Mouse (Mus musculus) neural tube, embryonic 10.5 days (tissue): ENCODE measurements around the gene Oser1.
"Not testable (repeated sequence)": the region's sequence is repeated elsewhere in the genome, so short reads cannot be mapped to it uniquely, and the experiment has no call there.

Experiments
- DNase-seq: peaks from one replicate; pipeline ENCODE4 v3.0.0-alpha.2; 2017; ENCODE audit warnings: low spot score; ENCODE audit errors: extremely low spot score

Gene Oser1

GRCm38 (mm10) chr2:163424597-163424996 is at the start of gene Oser1:
Oser1 (minus strand) TSS chr2:163424697.
- no peak for DNase-seq

- peak; percentile 98 for DNase-seq
These were observed 48.0 kb upstream of the Oser1 start, which contains the start of gene Fitm2 for GRCm38 (mm10) chr2:163472466-163472851. Fitm2 (minus strand) TSS chr2:163472629.

- DNase-seq = no peak
These were observed 47.4 kb upstream of the Oser1 start for GRCm38 (mm10) chr2:163471710-163472465.

GRCm38 (mm10) chr2:163471136-163471535 is 46.6 kb upstream of the Oser1 start:
- no peak for DNase-seq

- DNase-seq = no peak
These were observed 45.2 kb upstream of the Oser1 start for GRCm38 (mm10) chr2:163469711-163470110.

- DNase-seq = no peak
These were observed 44.4 kb upstream of the Oser1 start for GRCm38 (mm10) chr2:163468866-163469265.

- no peak for DNase-seq
These were observed 43.1 kb upstream of the Oser1 start for GRCm38 (mm10) chr2:163467585-163467984.

GRCm38 (mm10) chr2:163466771-163467170 is 42.3 kb upstream of the Oser1 start:
- DNase-seq = no peak

- DNase-seq = no peak
These were observed 40.1 kb upstream of the Oser1 start for GRCm38 (mm10) chr2:163464562-163464961.

- DNase-seq = no peak
These were observed 39.5 kb upstream of the Oser1 start for GRCm38 (mm10) chr2:163463998-163464397.

- no peak for DNase-seq
These were observed 38.8 kb upstream of the Oser1 start for GRCm38 (mm10) chr2:163463251-163463769.

- no peak for DNase-seq
These were observed 38.3 kb upstream of the Oser1 start for GRCm38 (mm10) chr2:163462801-163463200.

- no peak for DNase-seq
These were observed 37.9 kb upstream of the Oser1 start for GRCm38 (mm10) chr2:163462386-163462785.

- DNase-seq = not testable (repeated sequence)
These were observed 36.8 kb upstream of the Oser1 start for GRCm38 (mm10) chr2:163461307-163461706.

- DNase-seq = no peak
These were observed 36.1 kb upstream of the Oser1 start for GRCm38 (mm10) chr2:163460622-163461021.

GRCm38 (mm10) chr2:163459380-163459779 is 34.9 kb upstream of the Oser1 start:
- no peak for DNase-seq

GRCm38 (mm10) chr2:163458539-163459265 is 34.2 kb upstream of the Oser1 start:
- no peak for DNase-seq

- DNase-seq = no peak
These were observed 28.9 kb upstream of the Oser1 start for GRCm38 (mm10) chr2:163453378-163453777.

- no peak for DNase-seq
These were observed 28.2 kb upstream of the Oser1 start for GRCm38 (mm10) chr2:163452738-163453137.

GRCm38 (mm10) chr2:163450668-163451295 is 26.3 kb upstream of the Oser1 start:
- no peak for DNase-seq

- DNase-seq = no peak
These were observed 24.8 kb upstream of the Oser1 start for GRCm38 (mm10) chr2:163449276-163449675.

- DNase-seq = no peak
These were observed 22.9 kb upstream of the Oser1 start for GRCm38 (mm10) chr2:163447375-163447774.
